Mouse (Mus musculus): ENCODE results near the gene Armh2. TPM values are rescaled to one million over a fixed set of nuclear protein-coding genes. Genes with fewer than 3 reads are reported as not detected.

Armh2 gene
- 0.20 TPM in 1 of 2 replicates, not detected in the other for polyA plus RNA-seq (2012; rRNA removed)

DNA sequence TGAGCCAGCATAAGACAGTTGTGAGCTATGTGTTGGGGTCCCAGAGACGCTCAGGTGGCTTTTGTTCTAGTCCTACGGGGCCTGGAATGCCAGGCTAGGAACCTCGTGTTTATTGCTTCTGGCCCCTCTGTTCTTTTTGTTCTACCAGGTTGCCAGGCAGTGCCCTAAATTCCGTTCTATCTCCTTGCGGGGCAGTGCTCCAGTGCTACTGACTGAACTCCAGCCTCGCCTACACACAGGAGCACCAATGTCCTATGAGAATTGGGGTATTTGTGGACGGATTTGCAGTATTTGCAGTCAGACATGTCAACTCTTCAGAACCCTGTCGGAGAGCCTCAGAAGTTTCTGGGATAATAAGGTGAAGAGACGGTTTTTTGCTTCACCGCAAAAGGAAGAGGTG lies at the start of gene Armh2:
Gene Armh2 (plus strand): TSS at position 205 of the 400 bp plus-strand sequence.
- no peak for DNase-seq (ENCODE audit: low read depth)

DNA sequence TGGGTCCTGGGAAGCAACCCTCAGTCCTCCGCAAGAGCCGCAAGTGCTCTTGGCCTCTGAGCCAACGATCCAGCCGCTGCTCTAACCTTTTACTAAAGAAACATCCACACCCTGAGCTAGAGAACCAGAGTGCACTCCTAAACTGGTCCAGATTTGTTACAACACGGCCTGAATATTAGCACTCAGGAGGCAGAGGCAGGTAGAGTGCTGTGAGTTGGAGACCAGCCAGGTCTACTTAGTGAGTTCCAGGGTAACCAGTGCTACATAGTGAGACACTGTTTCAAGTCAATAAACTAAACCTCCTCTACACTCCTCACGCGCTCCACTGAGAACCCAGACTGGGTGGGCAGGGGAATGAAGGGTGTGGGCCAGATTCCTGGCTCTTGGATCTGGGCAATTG lies 47.7 kb upstream of the Armh2 start:
- DNase-seq (ENCODE audit: low read depth): no peak

DNA sequence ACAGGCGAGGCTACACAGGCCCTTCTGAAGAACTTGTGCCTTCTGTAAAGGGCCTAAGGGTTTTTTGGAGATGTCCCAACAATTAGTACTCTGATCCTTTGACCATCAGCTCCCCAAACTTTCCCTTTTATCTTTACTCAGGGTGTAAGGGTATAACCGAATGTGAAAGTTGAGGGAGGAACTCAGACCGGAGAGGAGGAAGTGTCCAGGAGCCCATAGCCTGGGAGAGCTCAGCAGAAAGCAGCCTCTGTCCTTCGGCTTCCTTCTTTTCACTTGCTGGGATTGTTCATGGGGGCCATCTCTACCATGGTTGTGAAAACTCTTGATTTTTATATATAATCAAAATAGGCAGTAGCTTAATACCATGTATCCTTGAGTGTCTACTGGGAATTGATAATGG lies 42.3 kb upstream of the Armh2 start:
- no peak for DNase-seq (ENCODE audit: low read depth)

DNA sequence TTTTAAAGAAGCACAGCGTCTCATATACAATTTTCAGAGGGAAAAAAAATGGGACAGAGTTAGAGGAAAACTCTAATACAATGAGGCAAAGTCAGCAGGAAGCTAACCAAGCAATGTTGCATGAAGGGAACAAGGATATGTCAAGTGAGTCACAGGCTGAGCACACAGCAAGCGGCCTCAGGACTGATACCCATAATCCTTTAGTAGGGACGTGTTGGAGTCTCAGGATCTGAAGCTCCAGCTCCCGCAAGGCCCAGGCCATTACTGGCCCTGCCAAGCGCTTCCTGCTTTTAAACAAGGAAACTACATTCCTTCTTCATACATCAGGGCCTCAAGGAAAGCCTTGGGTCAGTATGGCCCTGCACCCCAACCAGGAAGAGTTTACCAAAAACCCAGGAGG lies 38.9 kb upstream of the Armh2 start:
- DNase-seq (ENCODE audit: low read depth): no peak

DNA sequence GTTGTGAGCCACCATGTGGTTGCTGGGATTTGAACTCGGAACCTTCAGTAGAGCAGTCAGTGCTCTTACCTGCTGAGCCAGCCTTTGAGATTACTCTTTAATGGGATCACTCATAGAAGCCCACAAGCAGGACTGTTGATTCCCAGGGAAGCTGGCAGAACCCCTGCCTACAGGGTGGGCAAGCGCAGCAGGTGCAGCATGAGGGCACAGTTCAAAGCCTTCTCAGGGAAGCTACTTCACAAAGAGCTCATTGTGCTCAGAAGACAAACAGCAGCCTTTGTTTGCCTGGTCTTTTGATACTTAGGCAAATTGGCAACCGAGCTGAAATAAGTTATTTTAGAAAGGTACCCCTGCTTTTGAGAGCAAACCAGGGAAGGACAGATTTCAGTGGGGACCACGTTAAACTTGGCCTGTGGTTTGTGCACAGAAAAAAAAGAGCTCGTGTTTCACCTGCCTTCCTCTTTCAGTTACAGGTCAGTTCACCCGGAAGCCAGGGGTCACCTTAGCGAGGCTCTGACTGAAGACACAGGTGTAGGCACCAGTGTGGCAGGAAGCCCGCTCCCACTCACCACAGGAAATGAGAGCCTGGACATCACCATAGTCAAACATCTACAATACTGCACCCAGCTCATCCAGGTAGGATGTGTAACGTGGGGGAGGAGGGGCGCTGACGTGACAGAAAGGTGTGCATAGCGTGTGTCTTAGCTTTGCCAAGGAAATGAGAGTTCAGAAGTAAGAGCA lies 31.2 kb upstream of the Armh2 start:
- DNase-seq (ENCODE audit: low read depth): no peak

DNA sequence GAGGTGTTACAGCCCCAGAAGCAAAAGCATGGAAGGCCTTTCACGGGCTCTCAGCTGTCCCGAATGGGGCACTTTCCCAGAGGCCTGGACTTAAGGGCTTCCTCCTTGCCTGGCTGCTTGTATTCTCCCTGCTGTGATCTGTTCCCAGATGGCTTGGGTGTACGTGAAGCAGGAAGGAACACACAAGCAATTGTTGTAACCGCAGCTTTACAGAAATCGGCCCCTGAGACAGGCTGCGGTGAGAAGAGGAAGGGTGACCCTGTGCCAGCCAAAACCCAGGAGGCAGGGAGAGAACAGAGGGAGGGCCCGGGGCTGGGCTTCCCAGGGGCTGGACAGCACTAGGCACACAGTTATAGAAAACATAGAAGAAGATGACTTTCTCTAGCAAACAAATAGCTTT lies 30.1 kb upstream of the Armh2 start:
- no peak for DNase-seq (ENCODE audit: low read depth)

DNA sequence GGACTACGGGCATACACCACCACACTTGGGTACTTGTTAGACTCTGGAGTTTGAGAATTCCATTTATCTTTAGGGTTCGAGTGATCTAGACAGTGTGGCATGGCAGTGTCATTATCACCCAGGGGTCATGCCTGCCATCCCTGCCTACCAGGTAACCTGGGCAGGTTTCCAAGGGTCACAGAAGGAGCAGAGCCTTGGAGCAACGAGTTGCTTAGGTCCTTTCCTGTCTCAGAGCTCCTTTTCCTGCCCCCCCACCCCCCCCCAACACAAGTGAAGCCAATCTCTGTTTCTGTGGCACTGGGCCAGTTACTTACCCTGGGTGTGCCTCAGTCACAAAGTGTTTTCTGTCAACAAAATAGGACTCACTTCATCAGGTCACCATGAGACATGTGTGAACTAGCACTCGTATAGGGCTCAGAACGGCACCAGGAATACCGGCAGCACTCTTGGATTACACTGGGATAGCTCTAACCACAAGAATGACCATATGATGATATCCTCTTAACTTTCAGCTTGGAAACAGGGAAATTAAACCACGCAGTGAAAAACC lies 28.4 kb upstream of the Armh2 start:
- DNase-seq (ENCODE audit: low read depth): no peak

DNA sequence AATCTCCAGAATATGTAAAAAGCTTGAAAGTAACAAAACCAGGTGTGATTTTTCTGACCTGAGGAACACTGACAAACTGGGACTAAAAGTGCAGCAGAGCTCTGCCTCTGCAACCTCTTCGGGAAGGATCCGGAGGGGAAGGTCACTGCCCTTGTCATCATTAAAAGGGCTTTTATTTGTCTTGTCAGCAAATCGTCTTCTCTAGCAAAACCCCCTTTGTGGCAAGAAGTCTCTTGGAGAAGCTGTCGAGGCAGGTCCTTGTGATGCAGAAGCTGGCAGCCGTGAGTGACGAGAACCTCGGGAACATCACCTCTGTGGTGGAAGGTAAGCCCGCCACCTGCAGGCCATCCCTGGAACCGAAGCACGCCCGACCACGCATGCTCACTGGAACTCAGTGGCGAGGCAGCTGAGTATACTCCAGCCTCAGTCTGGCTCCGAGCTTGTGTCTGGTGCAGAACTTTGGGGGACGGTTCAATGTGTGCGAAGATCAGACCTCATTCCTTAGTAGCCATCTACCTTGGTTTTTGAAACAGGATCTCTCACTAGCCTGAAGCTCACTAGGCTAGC lies 27.5 kb upstream of the Armh2 start:
- DNase-seq (ENCODE audit: low read depth): peak; percentile 14

DNA sequence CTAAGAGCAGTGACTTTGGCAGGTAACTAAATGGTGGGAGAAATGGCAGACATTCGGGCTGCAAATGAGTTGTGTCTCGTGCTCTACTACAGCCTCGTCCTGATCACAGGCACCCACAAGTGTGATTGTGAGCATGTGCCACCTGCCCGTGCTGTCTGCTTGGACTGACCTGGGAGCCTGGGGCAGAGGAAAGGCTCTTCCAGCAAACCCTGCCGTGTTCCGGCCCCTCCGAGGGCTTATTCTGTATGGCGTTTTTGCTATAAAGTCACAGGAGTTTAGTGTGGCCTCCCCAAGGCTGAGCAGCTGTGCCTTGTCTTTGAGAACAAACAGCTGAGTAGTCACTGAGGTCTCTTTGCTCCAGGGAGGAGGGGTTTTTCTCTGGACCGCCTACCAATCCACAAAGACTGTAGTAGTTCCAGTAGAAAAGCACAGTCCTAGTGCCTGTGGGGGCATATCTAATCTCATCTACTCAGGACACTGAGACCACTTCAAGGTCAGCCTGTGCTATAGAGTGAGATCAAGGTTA lies 26.6 kb upstream of the Armh2 start:
- DNase-seq (ENCODE audit: low read depth): no peak

DNA sequence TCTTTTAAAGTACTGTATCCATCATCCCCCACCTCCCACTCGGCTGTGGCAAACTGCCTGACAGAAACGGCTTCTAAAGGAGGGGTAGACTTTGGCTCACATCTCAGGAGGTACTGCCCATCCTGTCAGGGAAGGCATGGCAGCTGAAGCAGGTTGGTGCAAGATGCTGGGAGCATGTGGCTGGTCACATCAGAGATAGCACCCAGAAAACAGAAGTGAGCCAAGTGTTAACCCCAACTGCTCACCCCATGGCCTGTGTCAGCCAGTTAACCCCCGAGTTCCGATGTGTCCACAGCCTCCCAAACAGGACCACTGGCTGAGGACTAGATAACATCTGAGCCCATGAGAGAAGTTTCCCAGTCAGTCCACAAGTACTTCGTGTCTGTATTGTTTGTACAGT lies 25.4 kb upstream of the Armh2 start:
- DNase-seq (ENCODE audit: low read depth): no peak

DNA sequence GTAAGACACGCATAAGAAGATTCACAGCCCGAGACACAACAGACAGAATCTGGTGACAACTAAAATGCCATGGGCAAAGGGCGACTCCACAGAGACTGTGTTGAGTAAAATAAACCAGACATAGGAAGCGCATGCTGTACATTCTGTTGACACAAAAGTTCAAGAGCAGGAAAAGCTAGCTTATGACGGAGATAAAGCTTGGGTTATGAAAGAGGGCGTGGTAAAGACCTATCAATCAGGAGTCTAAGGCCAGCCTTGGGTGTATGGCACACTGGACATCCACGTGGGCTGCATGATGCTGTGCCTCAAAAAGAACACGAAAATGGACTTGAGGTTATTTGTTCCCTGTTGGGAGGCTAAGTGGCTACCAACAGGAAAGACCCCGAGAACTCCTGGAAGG lies 24.6 kb upstream of the Armh2 start:
- DNase-seq (ENCODE audit: low read depth): no peak

DNA sequence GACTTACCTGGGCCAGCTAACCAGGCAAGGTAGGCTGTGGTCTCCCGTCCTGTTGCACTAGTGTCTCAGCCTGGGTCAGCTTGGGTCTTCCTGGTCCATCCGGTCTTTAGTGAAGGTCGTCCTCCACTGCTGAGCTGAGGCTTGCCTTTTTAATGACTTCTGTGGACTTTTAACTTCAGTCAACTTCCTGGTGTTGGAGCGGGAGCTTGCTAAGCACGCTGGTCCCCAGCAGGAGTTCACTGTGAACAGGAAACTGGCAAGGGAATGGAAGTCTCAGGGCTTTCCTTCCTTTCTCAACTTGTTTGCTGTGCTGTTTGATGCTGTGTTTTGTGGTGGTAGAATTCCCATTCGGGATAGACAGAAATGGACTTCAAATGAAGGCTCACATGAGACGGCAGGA lies 23.4 kb upstream of the Armh2 start:
- no peak for DNase-seq (ENCODE audit: low read depth)

DNA sequence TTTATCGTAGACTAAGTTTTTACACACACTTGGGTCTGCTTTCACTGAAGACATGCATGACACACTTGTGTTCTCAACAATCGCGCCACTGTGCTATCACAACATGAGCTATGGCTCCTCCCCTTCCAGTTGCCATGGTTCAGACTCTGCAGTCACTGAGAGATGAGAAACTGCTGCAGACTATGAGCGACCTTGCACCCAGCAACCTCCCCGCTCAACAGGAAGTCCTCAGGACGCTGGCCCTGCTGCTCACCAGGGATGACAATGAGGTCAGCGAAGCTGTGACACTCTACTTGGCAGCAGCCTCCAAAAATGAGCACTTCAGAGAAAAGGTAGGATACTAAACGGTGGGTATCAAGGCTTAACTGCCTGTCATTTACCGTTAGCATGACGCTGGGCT lies 19.5 kb upstream of the Armh2 start:
- DNase-seq (ENCODE audit: low read depth): no peak

DNA sequence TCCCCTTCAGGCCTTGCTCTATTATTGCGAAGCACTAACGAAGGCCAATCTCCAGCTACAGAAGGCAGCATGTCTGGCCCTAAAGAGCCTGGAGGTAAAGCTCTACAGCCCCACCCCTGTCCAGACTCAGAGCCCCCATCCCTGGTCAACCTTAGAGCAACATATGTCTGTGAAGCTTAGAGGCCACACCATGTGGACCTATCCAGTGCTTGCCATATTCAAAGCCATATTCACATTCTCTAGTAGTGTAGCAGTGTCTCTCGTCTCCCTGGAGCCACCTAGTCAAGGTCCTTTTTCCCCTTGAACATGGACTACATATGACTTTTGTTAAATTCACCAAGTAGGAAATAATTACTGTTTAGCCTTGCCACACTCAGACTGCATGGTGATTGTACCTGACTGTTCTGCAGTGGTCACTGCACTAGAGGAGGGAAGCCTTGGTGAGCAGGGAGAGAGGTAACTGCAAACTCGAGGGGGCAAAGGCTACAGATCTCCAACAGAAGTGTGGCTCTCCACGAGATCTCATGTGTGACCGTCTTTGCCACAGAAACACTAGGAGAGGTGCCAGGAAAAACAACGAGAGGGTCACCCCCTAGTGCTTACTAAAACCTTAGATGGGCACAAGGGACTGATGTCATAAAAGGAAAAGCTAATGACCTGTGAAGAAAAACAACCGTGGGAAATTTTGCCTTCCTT lies 17.2 kb upstream of the Armh2 start:
- DNase-seq (ENCODE audit: low read depth): no peak

DNA sequence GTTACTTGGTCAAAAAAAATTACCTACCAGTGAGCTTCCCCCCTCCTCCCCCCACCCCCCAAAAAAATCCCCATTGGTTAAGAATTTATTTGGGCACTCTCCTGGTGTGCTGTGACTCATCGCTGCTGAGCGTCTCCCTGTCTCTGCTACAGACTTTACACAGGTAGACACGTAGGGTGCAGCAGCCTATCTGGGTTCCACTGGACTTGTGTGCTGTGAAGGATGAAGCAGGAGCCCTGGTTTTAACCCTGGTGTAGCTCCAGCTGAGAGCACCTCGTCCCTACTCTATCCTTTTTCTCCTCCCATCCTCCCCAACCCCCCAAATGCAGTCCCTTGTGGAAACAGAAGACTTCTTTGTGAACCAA lies 16.7 kb upstream of the Armh2 start:
- DNase-seq (ENCODE audit: low read depth): no peak

DNA sequence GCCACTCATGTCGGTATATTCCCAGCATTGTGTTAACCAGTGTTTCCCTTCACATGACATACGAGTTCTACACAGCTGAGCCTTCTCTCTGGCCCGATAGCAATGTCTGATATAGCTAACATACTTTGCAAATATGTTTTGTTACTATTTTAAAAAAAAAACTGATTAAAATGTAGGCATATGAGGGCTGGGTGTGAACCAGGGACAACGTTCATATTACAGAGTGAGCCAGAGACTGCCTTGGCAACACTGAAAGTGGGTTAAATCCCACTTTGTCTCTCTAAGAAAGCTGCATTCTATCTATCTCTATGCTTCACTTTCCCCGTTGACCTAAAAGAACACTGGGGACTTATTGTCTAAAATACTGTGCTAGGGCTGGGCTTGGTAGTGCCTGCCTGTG lies 11.9 kb upstream of the Armh2 start:
- DNase-seq (ENCODE audit: low read depth): no peak

DNA sequence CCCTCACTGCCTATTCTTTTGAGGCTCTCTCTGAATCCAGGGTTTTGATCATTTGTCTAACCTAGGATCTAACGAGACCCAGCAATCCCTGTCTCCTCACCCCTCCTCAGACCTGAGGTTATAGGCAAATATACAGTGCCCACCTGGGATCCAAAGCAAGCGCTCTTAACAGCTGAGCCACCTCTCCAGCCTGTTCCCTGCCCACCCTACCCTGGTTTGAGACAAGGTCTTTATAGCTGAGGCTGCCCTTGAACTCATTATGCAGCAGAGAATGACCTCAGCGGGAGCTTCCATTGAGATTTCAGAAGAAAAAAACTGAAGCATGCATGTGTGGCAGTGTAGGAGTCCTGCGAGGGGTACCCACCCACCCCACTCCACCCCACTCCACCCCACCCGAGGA lies 6.5 kb upstream of the Armh2 start:
- no peak for DNase-seq (ENCODE audit: low read depth)

DNA sequence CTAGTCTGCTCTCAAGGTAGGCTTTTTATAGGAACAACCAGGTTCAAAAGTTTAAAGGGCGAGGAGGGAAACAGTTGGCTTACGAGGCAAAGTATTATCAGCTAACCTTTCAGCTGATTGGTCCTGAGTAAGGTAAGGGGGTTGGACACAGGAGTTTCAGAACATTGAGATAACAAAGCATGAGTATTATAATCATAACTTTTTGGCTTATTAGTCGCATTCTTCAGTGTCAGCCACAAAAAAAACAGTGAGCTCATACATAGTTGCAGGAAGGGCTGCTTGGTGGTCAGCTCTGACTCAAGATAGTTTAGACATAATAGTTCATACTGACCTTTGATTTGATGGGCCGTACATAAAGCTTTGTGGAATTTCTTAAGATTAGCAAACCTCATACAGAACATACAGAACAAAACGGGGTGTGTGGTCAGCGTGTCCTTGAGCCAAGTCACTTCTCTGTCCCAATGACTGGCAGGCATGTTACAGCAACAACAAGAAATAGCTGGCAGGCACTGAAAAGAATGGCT lies 5.4 kb upstream of the Armh2 start:
- no peak for DNase-seq (ENCODE audit: low read depth)

DNA sequence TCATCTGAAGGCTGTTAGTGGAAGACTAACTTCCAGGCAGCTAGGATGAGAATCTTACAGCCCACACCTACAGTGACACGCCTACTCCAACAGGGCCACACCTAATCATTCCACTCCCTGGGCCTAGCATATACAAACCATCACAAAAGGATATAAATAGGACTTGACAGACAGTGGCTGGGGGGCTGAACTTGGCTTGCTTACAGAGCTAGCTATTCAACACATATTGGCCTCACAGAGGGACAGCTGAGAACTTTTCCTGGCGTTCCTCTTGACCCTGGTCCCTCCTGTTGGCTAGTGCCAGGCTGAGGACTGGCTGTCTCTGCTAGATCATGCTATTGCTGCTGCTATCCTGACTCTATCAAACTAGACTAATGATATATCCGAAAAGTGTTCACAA lies 6.8 kb downstream of the Armh2 start:
- no peak for DNase-seq (ENCODE audit: low read depth)

DNA sequence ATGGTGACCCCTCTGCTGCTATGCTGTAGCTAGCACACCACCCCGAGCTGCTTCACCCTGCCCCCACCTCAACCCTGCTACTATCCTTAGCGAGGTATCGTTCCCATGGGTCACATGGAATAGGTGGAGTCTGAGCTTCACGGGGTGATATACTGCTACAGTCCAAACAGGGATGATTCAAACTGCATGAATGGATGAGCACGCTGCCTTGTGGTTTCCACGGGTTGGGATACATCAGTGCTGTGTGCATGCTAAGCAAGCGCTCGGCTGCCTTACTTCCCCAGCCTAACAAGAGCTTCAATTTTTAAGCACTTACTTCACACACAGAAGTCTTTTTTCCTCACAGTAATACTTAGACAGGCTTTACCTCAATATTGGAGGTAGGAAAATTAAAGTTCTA lies 9.8 kb downstream of the Armh2 start:
- DNase-seq (ENCODE audit: low read depth): no peak

DNA sequence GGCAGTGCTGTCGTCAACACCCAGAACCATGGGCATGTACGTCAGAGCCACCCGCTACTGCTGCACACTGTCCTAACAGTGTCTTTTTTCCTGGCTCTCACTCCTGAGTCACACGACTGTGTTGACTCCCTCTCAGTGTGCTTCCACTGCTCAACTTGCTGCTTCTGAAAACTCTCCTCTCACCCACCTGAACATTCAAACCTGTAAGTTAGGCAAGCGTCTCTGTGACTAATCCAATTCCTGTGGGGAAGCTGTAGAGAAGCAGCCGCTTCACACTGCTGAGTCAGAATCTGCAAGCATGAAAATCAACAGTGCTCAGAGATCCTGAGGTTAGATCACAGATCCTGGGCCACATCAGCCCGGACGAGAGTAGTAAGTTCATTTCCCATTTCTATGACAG lies 10.4 kb downstream of the Armh2 start:
- DNase-seq (ENCODE audit: low read depth): no peak

DNA sequence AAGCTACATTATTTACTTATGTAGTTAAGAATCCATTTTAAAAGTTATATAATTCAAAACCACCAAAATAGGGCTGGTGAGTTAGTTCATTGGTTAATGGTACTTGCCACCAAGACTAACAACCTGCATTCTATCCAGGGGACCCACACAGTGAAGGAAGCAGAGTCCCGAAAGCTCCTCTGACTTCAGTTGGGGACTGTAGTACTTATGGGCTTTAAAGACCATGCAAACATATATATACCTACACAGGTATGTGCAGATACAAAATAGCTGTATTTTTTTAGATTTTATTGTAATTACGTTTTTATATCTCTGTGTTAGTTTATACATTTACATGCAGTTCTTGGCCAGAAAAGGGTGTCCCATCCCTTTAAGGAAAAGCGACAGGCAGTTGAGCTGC lies 15.7 kb downstream of the Armh2 start:
- DNase-seq (ENCODE audit: low read depth): no peak
